Mouse (Mus musculus) G1E (cell line): ENCODE measurements around the gene Fam129c. TPM values are rescaled to one million over a fixed set of nuclear protein-coding genes. Genes with fewer than 3 reads are reported as not detected.

ENCODE experiments used
- ATAC-seq: 2 replicates; pipeline ENCODE4 v1.8.0; 2016; ENCODE audit warnings: mild to moderate bottlenecking; ENCODE audit not compliant: insufficient number of reproducible peaks, poor library complexity, low FRiP score, severe bottlenecking; ENCODE audit errors: extremely low read depth
- DNase-seq: peaks from one replicate; pipeline ENCODE4 v3.0.0; 2012; ENCODE audit warnings: low spot score
- H3K27me3 ChIP-seq: 2 replicates; pipeline ENCODE4 v1.6.1; 2012; ENCODE audit warnings: mild to moderate bottlenecking, low read length, inconsistent platforms; ENCODE audit not compliant: insufficient read depth
- H3K36me3 ChIP-seq: replicated peaks from 2 replicates; pipeline ENCODE3; 2012; ENCODE audit warnings: mild to moderate bottlenecking, inconsistent platforms
- H3K4me1 ChIP-seq: 2 replicates; pipeline ENCODE4 v1.6.1; 2012; ENCODE audit warnings: low read depth, low read length, inconsistent platforms, mixed read lengths; ENCODE audit not compliant: insufficient read depth
- H3K4me3 ChIP-seq: 2 replicates; pipeline ENCODE4 v1.5.1; 2012; ENCODE audit warnings: low read depth, mild to moderate bottlenecking, inconsistent platforms, low read length, moderate library complexity, mixed read lengths
- H3K9me3 ChIP-seq: replicated peaks from 2 replicates; pipeline ENCODE4 v1.6.1; 2012; ENCODE audit warnings: inconsistent platforms
- CTCF ChIP-seq: IDR thresholded peaks from 2 replicates; pipeline ENCODE4 v1.5.1; 2012; ENCODE audit warnings: low read depth, low read length, inconsistent platforms, mixed read lengths
- GATA1 ChIP-seq: IDR thresholded peaks from 2 replicates; pipeline ENCODE4 v1.6.1; 2012; ENCODE audit warnings: borderline replicate concordance, low read length, inconsistent platforms, mixed read lengths
- GATA2 ChIP-seq: IDR thresholded peaks from 2 replicates; pipeline ENCODE4 v1.6.1; 2012; ENCODE audit warnings: low read depth, low read length, inconsistent platforms, borderline replicate concordance
- POLR2AphosphoS5 ChIP-seq: IDR thresholded peaks from 2 replicates; pipeline ENCODE4 v1.6.1; 2012; ENCODE audit warnings: low read depth, low read length, inconsistent platforms; ENCODE audit not compliant: insufficient replicate concordance
- TAL1 ChIP-seq: conservative IDR thresholded peaks from 2 replicates; pipeline ENCODE4 v1.6.1; 2012; ENCODE audit warnings: low read depth, low read length, inconsistent platforms, mixed read lengths
- polyA plus RNA-seq: library from polyadenylated mRNA; stranded (reverse); fragments of >175 nt; gene quantifications from 2 replicates; pipeline ENCODE4 v1.2.3, GENCODE M21; 2012
- total RNA-seq, 2 experiments: library from RNA; stranded (forward) in 1 of 2; stranded (reverse) in 1 of 2; fragments of 200-1000 nt in 1 of 2; fragments of >200 nt in 1 of 2; fragmentation: Nextera tagmentation in 1 of 2; gene quantifications; 2 replicates each; pipeline ENCODE4 v1.2.3; 2014 to 2017

Fam129c gene
- total and polyA plus RNA-seq, 3 experiments, result 7.0 to 8.3 (median 8.1) TPM

GRCm38 (mm10) chr8:71572077-71572476 is 25.4 kb upstream of the Fam129c start:
- Histone ChIP-seq H3K36me3 (no peaks in the 10 kb centered on the region), H3K4me3 (no peak overlapping the region), H3K9me3 (no peaks in the 10 kb centered on the region), H3K4me1 (peaks cover 14% of the 10 kb centered on the region; the same call in 1 of the 2 replicates), H3K27me3 (peaks cover 63% of the 10 kb centered on the region)
- no peak for DNase-seq
- ATAC-seq, result no peak
- TF ChIP-seq POLR2AphosphoS5 (no peak), GATA2 (no peak), CTCF (no peak), TAL1 (no peak), GATA1 (no peak)

- TF ChIP-seq POLR2AphosphoS5, result no peak
- no peak for TF ChIP-seq CTCF
- no peak for TF ChIP-seq GATA1
- TF ChIP-seq GATA2, result no peak
- no peak for TF ChIP-seq TAL1
- no peaks in the 10 kb centered on the region for H3K36me3 ChIP-seq
- no peak overlapping the region for H3K4me3 ChIP-seq
- no peak for DNase-seq
- no peak for ATAC-seq
- peaks cover 58% of the 10 kb centered on the region for H3K27me3 ChIP-seq
- peaks cover 14% of the 10 kb centered on the region; the same call in 1 of the 2 replicates for H3K4me1 ChIP-seq
- H3K9me3 ChIP-seq, result no peaks in the 10 kb centered on the region
Measured at GRCm38 (mm10) chr8:71572847-71573633, 24.4 kb upstream of the Fam129c start.

DNA sequence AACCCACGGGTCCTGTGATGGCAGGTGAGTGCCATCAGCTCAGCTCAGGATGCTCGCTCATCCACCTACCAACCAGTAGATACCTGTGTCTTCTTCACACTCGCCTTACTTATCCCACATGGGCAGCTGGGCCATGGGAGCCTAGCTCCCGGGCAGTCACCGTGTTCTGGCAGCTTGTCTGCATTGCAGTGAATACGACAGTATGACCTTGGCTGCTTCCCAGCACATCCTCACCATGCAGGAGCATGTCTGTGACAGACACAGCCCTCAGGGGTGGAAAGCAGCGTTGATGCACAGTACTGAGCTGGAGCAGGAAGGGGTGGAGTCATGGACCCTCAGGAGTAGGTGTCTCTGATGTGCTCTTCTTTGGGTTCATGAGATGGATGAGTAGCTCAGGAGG is 23.0 kb upstream of the Fam129c start:
- Histone ChIP-seq H3K4me3 (peak overlapping the region; percentile 4; the same call in 1 of the 2 replicates), H3K36me3 (no peaks in the 10 kb centered on the region), H3K4me1 (peaks cover 12% of the 10 kb centered on the region; the same call in 1 of the 2 replicates), H3K27me3 (peaks cover 57% of the 10 kb centered on the region), H3K9me3 (no peaks in the 10 kb centered on the region)
- no peak for DNase-seq
- no peak for TF ChIP-seq GATA1
- no peak for TF ChIP-seq CTCF
- no peak for TF ChIP-seq GATA2
- TF ChIP-seq TAL1, result no peak
- no peak for TF ChIP-seq POLR2AphosphoS5
- ATAC-seq, result no peak

GRCm38 (mm10) chr8:71575020-71575419 is 22.4 kb upstream of the Fam129c start:
- Histone ChIP-seq H3K9me3 (no peaks in the 10 kb centered on the region), H3K4me3 (no peak overlapping the region), H3K27me3 (peaks cover 56% of the 10 kb centered on the region), H3K4me1 (peaks cover 6% of the 10 kb centered on the region; the same call in 1 of the 2 replicates), H3K36me3 (no peaks in the 10 kb centered on the region)
- TF ChIP-seq CTCF (no peak), TAL1 (no peak), POLR2AphosphoS5 (no peak)
- no peak for ATAC-seq
- DNase-seq, result no peak

GRCm38 (mm10) chr8:71577856-71578387 is 19.5 kb upstream of the Fam129c start:
- Histone ChIP-seq H3K9me3 (no peaks in the 10 kb centered on the region), H3K36me3 (no peaks in the 10 kb centered on the region), H3K4me3 (no peak overlapping the region), H3K27me3 (peaks cover 46% of the 10 kb centered on the region), H3K4me1 (0 out of 2 replicates have a peak, but pooled peaks cover 3% of the 10 kb centered on the region)
- TF ChIP-seq GATA2, result no peak
- TF ChIP-seq CTCF, result no peak
- TF ChIP-seq GATA1, result no peak
- no peak for TF ChIP-seq TAL1
- TF ChIP-seq POLR2AphosphoS5, result no peak
- ATAC-seq (no peak), DNase-seq (no peak)

GRCm38 (mm10) chr8:71579009-71579408 is 18.4 kb upstream of the Fam129c start:
- Histone ChIP-seq H3K9me3 (no peaks in the 10 kb centered on the region), H3K27me3 (peaks cover 46% of the 10 kb centered on the region), H3K4me3 (no peak overlapping the region), H3K36me3 (no peaks in the 10 kb centered on the region), H3K4me1 (0 out of 2 replicates have a peak, but pooled peaks cover 3% of the 10 kb centered on the region)
- DNase-seq (no peak), ATAC-seq (no peak)
- TF ChIP-seq TAL1 (no peak), CTCF (no peak), GATA1 (no peak), POLR2AphosphoS5 (no peak), GATA2 (no peak)
